Mouse (Mus musculus): ENCODE results near the gene Igfbp1. TPM values are rescaled to one million over a fixed set of nuclear protein-coding genes. Genes with fewer than 3 reads are reported as not detected.
A peak's percentile ranks its signal among the peaks of the same experiment; 100 is the strongest.
"Not testable (repeated sequence)": the region's sequence is repeated elsewhere in the genome, so short reads cannot be mapped to it uniquely, and the experiment has no call there.

Gene Igfbp1
- total RNA-seq, 2 experiments from 2014 or later: 3.7 to 77.7 TPM

- DNase-seq (ENCODE audit: low spot score in 2 of 2): no peak
Observed at GRCm38 (mm10) chr11:7194432-7195311, 2.9 kb upstream of the Igfbp1 start.

- no peak for DNase-seq (ENCODE audit: low spot score in 2 of 2)
Observed at GRCm38 (mm10) chr11:7195312-7195685, 2.3 kb upstream of the Igfbp1 start.

DNA sequence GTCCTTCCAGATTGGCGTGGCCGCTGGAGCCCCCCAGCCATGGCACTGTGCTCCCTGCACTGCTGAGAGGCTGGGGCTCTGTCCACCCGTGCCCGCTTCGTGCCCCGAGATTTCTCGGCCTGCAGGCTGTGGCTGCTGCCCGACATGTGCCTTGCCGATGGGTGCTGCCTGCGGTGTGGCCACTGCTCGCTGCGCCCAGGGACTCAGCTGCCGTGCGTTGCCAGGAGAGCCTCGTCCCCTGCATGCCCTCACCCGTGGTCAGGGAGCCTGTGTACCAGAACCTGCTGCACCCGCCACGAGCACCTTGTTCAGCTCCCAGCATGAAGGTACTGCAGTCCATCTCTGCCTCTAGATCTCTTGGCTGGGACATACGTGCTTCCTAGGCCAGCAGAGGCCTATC, 424 bp downstream of the Igfbp1 start:
- no peak for DNase-seq (ENCODE audit: low spot score in 2 of 2)

- DNase-seq (ENCODE audit: low spot score in 2 of 2): no peak
Observed at GRCm38 (mm10) chr11:7198481-7199256, 1.1 kb downstream of the Igfbp1 start.

- DNase-seq (ENCODE audit: low spot score in 2 of 2): no peak
Observed at GRCm38 (mm10) chr11:7199736-7200392, 2.3 kb downstream of the Igfbp1 start.

DNA sequence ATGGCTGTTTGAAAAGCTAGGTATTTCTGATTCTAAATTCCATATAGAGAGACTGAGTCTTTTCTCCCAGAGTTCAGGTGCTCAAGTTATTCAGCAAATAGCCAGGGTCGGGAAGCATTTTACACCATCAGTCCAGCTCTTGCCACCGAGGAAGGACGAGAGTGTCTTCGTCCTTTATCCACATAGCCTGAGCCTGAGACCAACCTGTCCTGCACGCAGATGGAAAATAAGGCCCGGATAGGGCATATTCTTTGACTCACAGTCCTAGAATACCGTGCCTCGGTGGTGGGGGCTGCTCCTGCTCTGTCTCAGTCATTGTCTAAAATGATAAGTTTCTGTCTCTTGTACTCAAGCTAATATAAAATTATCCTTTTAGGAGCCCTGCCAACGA, 2.8 kb downstream of the Igfbp1 start:
- no peak for DNase-seq (ENCODE audit: low spot score in 2 of 2)

GRCm38 (mm10) chr11:7202206-7202605, 4.6 kb downstream of the Igfbp1 start:
- DNase-seq (ENCODE audit: low spot score in 2 of 2): no peak

- no peak for DNase-seq (ENCODE audit: low spot score in 2 of 2)
Observed at GRCm38 (mm10) chr11:7203846-7204245, 6.3 kb downstream of the Igfbp1 start.

DNA sequence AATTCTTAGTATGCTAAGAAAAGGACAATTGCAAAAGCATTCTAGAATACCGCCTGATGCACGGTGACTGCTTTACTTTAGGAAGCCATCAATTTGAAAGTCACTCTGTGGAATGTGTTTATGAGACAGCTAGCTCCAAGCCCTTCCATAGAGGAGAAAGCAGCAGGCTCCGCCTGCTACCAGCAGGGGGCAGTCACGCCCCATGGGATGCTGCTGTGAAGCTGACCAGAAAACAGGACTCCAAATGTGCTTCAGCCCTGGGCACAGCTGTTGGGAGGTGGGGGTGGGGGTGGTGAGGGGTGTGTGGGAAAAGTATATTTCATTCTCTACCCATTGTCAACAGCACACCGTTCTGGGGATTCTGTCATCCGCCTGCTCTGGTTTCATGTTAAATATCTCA, 12.8 kb downstream of the Igfbp1 start:
- DNase-seq (ENCODE audit: low spot score in 2 of 2): peak; percentile 50 to 59

- DNase-seq (ENCODE audit: low spot score in 2 of 2): no peak
Observed at GRCm38 (mm10) chr11:7211211-7211610, 13.6 kb downstream of the Igfbp1 start.

DNA sequence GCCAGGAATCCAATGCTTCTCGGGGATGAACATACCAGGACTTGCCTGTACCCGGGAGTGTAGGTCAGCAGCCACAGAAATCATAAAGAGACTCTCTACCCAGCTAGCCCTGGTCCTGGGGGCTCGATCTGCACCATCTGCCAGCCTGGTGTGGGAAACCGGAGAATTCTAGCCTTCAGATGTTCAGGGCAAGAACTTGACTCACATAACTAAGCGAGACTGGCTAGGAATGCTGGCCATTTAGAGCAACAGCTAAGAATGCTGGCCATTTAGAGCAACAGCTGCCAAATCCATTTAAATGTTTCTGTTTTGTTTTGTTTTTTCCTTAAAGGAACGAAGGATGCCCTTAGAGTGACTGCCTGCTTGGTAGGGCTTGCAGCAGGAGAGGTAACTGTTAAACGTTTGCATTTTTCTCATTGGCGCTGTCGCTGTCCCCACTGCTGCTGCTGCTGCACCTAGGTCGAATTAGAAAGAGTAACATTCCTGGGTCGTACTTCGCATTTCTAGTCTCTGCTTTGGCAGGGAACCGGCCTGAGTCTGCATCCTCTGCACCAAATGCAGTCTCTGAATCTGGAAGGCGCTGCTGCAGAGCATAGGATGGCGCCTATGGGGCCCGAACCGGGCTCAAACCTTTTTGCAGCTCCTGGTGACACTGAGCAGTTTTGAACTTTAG, 14.7 kb downstream of the Igfbp1 start:
- DNase-seq (ENCODE audit: low spot score in 2 of 2): no peak

- DNase-seq (ENCODE audit: low spot score in 2 of 2): no peak
Observed at GRCm38 (mm10) chr11:7213161-7213500, 15.5 kb downstream of the Igfbp1 start.

GRCm38 (mm10) chr11:7213501-7214341, 16.1 kb downstream of the Igfbp1 start, which contains the start of gene Igfbp3:
Gene Igfbp3, minus strand, starts transcription at chr11:7213923.
- no peak for DNase-seq (ENCODE audit: low spot score in 2 of 2)

DNA sequence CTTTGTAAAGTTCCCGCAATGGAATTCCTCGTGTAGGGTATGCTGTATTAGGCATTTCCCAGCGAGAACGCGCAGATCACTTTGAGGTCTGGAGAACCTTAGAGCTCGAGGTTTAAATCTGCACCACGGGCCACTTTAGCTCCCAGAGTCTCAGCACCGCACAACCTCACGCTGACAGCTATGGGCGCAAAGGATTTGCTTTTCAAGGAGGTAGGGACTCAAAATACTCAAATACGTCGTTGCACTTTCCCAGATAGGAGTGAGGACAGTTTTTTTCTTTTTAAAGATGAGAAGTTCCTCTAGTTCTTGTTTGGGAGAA, 16.7 kb downstream of the Igfbp1 start:
- no peak for DNase-seq (ENCODE audit: low spot score in 2 of 2)

DNA sequence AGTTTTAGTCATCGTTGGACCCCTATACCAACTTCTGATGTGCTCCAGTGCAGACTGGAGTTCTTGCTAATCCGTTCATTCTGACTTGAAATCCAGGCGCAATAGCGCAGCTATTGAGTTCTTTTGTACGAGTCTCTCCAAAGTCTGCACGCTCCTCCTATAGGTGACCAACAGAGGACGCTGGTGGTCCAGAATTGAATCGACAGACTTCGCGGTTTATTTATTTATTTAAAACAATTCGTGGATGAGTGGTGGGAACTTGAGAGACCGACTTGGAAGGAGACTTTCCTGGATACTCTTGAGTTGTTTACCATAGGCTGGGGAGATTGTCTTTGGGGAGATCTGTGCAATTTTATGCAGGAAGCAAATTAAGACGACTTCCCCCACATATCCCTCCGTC, 17.2 kb downstream of the Igfbp1 start:
- DNase-seq (ENCODE audit: low spot score in 2 of 2): no peak

DNA sequence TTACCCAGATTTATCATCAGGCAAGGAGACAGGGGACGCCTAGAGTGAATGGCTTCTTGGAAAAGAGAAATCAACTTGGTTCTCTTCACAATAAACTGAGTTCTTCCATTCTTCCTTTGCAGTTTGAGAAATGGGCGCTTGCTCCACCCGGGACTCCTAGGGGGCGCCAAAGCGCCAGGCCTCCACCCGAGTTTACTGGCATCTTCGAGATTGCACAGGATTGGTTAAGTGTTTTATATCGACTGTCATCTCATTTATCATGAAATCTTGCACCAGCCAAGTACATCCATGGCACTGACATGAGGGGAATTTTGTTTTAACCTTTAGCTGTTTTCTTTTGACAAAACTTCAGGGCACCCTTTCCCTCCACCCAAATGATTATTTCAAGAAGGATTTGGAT, 18.1 kb downstream of the Igfbp1 start:
- peak in 1 of 2 experiments; percentile 37 for DNase-seq (ENCODE audit: low spot score in 2 of 2)

DNA sequence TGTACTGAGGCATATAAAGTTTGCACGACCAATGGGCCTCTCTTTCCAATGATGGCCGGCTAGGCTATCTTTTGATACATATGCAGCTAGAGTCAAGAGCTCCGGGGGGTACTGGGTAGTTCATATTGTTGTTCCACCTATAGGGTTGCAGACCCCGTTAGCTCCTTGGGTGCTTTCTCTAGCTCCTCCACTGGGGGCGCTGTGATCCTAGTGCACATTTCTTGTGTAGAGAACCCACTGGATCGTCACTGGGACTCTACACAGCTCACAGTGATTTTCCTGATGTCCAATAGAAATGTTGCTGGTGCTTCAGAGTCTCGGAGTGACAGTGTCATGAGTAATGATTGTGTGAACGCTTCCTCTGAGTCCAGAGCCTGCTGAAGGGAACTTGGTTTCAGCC, 24.2 kb downstream of the Igfbp1 start:
- DNase-seq (ENCODE audit: low spot score in 2 of 2): not testable (repeated sequence)

DNA sequence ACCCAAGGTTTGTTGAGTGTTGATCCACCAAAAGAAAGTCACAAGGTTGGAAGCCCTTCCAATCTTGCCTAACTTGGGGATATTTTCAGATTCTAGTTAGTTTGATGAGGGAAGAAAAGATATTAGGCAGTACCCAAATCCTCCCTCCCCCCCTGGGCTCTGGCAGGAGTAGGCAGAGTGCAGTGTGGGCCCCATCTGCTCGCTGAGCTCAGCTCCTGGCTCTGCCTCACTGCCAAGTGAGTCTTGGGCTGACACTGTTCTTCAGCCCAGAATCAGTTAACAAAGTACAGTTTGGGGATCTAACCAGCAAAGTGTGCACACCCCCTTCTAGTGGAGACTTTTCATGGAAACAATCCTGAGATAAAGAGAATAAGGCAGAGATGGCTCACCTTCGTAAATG, 28.6 kb downstream of the Igfbp1 start:
- DNase-seq (ENCODE audit: low spot score in 2 of 2): no peak

- DNase-seq (ENCODE audit: low spot score in 2 of 2): no peak
Observed at GRCm38 (mm10) chr11:7226810-7227550, 29.4 kb downstream of the Igfbp1 start.

DNA sequence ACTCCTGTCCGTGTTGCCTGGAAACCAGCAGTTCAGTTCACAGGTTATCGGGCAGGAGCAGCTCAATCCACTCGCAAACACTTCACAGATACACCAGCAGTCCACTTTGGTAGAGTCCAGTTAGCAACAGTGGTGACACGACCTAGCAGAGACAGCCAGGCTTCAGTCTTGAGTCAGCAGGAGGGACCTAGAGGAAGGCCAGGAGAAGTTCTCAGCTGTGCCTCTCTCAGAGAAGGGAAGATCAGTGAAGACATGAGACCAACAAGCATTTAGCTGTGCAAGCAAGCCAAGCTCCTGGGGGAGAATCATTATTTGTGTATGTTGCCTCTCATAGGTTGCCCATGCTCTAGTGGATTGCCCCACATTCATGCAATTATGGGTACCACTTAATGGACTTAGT, 30.5 kb downstream of the Igfbp1 start:
- DNase-seq (ENCODE audit: low spot score in 2 of 2): no peak

Measured in adrenal gland, postnatal 4 days (tissue).